Mouse (Mus musculus): ENCODE results near the gene Pla2g4b.

Gene Pla2g4b

DNA sequence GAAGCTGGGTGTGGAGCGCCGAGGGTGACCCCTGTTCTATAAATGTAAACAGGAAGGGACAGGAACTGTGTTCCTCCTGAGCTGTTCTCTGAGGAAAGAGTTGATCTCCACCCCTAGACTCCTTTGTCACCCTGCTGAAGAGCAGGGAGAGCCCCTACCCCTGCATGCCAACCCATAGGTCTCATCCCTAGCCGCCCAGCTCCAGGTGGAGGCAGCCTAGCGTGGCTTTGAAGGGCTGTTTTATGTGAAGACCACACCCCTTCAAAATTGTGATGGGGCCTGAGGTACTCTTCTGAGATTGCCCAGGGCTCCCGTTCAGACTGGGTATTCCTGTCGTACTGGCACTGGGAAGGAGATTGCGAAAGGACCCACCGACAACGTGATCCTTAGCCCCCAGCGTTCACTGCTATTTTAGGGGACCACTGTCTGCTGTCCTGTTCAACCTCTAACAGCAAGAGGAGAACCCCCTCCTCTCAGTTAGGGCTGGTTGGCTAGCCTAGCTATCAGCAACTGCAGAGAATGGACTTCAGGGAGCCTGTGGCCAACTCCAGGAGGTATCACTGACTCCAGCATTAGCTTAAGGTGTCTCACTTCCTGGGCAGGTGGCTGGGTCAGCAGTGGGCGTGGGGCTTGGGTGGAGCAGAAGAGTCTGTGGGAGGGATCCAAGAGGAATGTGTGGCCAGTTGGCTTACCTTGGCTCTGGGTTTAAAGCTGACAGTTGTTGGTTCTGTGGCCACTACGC, at the start of gene Pla2g4b:
Gene Pla2g4b, plus strand, starts transcription at position 692 of the 742 bp plus-strand sequence.
- DNase-seq (ENCODE audit: extremely low spot score, low spot score): no peak

DNA sequence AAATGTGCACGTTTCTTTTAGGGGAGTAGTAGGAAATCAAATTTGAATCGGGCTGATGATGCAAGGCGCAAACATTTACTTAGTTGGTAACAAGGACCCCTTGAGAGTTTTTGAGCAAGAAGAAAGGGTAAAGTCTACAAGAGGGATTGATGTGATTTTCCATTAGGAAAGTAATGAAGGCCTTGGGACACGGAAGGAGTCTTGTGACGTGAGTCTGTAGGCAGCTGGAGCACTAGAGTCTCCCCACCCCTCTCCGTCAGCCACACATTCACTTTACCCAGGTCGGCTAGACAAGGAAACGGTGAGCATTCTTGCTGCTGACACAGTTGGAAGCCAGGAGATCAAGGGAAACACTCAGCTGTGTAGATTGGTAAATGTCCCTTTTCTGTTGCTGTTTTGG, 47.3 kb upstream of the Pla2g4b start:
- DNase-seq (ENCODE audit: extremely low spot score, low spot score): no peak

DNA sequence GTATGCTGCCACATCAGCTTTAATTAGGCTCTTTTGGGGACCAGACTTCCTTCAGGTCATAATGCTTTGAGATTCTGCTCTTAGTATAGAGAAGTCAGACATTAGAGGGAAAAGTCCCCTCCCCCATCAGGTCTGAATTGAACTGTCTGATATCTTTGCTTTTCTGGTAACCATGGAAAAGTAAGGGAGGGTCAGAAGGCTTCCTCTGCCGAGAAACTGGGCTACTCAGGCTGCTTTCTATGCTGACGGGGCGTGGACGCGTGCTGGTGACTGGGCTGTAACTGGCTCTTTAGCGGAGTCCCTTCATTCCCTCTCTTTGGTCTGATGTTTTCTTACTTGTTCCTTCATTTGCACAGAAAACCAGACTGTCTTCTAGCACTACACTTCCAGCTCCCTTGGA, 46.8 kb upstream of the Pla2g4b start:
- no peak for DNase-seq (ENCODE audit: extremely low spot score, low spot score)

DNA sequence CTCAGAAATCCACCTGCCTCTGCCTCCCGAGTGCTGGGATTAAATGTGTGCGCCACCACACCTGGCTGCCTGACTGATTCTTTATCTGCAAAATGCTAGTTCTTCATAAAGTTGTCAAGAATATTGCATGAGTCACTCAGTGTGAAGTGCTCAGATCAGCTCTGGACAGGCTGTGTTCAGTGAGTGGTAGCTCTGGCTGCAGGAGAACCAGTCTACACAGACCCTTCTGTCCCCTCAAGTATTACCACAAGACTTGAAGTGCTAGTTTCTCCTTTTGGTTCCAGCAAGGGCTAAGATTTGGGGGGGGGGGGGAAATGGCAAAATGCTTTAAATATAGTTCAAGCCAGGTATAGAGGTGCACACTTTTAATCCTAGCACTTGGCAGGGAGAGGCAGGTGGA, 45.8 kb upstream of the Pla2g4b start:
- no peak for DNase-seq (ENCODE audit: extremely low spot score, low spot score)

DNA sequence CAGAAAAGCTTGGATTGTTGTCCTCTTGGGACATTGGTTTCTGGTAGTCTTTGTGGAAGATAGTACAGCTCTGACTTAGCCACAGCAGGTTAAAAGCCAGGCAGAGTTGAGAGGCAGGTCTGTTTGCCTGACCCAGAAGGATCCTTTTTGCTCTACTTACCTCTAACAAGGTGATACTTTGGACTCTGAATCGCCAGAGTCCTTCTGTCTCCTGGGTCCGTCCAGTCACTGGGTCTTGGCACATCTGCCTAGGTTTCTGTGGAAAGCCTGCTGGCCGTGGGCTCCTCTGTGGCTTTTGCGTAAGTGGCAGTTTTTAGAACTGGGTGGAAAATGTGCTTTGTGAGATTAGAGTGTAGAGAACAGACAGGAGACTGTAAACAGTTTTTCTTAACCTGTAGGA, 44.3 kb upstream of the Pla2g4b start:
- DNase-seq (ENCODE audit: extremely low spot score, low spot score): no peak

DNA sequence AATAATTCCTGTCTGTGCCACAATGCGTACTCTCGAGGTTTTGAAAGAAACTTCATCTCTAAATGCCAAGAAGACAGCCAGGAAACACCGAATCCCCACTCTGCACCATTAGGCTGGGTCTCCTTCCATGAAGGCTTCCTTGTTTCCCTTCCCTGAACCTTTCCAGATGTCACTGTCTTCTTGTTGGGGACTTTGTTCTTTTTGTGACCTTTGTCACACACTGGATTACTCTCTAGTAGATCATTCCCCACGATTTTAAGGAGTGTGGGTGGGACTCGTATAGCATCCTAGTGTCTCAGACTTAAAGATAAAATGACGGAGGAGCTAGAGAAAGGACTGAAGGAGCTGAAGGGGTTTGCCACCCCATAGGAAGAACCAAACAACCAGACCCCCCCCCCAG, 42.3 kb upstream of the Pla2g4b start:
- no peak for DNase-seq (ENCODE audit: extremely low spot score, low spot score)

DNA sequence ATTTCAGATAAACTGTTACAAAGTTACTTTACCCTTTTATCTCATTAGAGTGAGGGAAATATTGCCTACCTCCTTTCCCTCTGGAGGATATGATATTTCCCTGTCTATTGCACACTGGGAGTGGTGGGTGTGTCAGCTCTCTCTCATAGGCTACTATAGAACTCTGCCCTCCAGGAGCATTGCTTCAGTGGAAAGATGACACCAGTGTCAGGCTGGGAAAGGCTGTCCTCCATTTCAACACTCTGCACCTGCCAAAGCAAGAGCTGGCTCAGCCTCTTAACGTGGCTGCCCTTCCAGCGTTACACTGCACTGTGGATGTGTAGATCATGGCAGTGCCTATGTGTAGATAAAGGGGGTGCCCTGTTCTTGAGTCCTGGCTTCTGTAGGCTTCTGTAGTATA, 40.9 kb upstream of the Pla2g4b start:
- DNase-seq (ENCODE audit: extremely low spot score, low spot score): no peak

DNA sequence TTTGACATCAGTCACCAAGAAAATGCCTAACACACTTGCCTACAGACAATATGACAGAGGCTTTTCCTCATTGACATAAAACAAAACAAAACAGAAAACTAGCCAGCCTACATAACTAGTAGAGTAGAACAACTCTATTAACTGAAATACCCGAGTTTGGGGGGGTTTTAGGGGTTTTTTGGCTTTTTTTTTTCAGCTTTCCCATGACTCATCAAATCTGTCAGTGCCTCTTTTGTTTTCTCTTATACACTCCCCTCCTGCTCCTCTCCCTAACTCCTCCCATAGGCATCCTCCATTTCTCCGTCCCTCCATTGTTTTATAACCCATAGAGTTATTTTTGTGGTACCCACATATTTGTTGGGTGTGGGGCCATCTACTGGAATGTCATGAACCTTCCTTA, 39.7 kb upstream of the Pla2g4b start:
- DNase-seq (ENCODE audit: extremely low spot score, low spot score): no peak

DNA sequence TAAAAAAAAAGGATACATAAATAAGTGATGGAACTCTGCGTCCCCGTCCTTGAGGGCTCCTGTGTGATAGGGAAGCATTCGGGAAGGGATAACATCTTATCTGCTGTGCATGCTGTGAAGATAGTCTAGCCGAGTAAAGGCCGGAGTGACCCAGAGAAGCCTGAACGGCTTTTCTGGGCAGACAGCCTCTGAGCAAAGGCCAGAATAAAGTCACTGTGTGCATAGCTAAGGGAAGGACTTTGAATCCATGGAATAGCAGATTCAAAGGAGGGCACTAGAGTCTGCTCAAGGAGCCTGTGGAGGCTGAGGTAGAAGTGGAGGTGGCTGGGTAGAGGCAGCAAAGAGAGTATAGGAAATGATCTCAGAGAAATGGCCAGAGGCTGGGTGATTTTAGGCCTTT, 38.4 kb upstream of the Pla2g4b start:
- no peak for DNase-seq (ENCODE audit: extremely low spot score, low spot score)

DNA sequence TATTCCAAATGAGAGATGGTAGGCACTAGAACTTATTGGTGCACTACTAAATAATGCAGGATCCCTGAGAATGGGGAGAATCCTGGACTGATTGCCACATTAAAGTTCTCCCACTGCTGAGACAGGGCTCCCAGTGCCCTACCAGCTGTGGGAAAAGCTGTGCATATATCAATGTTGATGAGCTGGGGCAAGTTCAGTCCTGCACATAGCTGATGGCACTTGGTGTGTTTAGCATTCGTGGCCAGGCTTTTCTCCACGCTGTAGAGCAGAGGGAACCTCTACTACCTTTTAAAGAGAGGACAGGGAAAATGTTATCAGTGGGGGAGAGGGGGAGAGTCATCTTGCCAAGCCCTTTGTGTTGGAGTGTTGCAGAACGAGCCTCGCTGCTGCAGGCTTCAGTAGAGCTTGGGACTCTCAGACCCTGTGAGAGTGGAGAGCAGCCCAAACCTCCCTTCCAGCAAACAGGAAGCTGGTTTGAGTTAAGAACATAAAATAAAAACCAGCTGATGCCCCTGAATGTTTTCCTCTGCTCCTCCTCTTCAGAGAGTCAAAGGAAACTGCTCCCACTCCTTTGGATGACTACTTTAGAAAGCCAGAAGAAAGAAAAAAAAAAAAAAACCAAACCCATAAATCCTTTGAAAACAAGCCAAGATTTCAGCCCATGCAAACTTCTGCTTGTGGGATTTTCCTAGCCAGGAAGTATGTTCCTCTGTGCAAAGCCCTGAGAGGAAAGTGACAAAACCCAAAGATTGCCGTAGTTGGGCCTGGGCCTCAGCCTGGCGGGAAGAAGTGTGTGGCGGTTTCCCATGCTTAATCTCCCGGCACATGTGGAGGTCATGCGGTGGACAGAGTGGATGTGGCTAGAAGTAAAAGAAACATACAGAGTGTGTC, 37.6 kb upstream of the Pla2g4b start:
- no peak for DNase-seq (ENCODE audit: extremely low spot score, low spot score)

DNA sequence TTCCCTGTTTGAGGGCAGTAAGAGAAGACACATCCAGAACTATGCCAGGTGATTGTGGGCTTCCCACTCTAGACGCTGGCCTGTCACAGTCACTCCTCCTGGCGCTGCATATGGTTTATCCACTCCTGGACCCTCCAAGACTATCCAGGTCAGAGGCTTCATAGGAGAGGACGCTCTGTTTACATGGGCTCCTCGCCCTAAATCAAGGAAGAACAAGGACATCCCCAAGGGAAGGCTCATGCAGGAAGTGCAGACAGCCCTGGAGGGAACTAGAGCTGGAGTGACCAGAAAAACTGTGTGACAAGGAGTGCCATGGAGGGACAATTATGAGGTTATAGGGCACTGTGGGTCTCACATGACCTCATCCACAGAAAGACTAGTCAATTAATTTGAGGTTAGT, 35.9 kb upstream of the Pla2g4b start:
- no peak for DNase-seq (ENCODE audit: extremely low spot score, low spot score)

DNA sequence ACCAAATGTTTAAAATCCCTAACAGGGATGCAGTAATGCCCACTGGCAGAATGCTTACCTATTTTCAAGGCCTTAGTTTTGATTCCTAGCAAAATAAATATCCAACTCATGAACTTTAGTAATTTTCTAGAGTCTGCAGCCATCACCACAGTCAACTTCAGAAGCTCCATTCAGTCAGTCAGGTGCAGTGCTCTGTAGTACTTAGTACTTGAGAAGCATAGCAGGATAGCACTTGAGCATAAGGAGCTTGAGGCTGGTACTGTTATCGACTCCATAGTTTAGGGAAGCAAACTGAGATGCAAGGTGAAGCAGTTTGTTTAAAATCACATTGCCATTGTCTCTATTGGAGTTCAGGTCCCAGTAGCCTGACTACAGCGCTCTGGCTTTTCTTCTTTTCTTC, 33.5 kb upstream of the Pla2g4b start:
- no peak for DNase-seq (ENCODE audit: extremely low spot score, low spot score)

DNA sequence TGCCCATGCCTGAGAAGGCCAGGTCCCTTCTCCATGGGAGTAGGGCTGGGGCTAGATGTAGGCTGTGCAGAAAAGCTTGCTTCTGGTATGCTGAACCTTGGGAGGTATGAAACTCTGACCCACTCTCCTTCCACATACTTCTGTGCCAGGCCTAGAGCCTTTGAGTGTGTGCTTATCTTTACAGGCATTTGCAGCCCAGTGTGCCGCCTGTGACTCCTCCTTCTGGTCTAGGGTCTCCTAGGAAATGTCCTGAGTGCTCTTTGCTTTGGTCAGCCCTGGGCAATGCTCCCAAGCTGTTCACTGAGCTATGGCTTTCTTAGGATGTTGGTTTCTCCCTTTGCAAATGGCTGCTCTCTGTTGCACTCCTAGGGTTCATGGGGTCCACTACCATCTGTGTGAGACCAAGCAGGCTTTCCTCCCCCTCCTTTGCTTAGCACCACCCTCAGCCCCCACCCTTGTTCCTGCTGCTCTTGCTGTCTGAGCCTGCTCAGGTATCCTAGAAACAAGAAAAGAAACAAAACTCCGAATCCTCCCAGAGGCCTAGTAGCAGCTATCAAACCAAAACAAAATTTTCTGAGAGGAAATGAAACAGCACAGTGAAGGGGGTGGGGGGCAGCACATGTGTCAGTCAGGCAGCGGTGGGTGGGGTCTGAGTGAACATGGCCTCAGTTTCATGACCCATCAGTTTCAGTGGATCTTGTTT, 32.2 kb upstream of the Pla2g4b start:
- DNase-seq (ENCODE audit: extremely low spot score, low spot score): no peak

DNA sequence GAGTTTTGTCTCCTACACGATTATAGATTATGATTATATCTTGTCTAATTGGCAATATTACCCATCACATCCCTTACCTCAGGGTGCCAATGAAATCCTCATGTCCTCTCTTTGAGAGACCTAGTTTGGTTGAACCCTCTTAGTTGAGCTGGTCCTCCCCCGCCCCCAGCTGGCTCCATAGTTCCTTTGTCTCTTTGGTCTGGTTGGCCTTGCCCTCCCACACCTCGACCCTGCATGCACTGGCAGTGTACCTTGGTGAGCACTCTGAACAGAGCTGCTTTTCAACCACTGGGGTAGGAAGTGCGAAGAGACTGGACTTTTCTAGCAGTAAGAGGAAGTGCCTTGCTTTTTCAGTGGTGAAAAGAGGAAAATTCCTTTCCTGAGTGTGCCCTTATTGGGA, 31.3 kb upstream of the Pla2g4b start:
- no peak for DNase-seq (ENCODE audit: extremely low spot score, low spot score)

DNA sequence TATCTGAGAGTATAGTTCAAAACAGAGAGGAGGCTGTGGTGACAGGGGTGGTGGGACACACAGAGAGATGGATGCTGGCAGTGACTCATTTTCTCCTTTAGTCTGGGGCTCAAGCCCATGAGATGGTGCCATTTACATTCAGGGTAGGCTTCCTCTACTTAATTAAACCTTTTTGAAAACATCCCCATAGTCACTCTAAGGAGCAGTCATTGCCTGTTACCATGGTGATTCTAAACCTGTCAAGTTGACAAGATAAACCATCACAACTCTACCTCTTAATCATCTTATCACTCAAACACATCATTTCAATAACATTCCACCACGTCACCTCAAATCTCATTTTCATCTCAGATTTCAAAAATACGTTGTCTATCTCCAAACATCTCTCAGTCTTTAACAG, 29.2 kb upstream of the Pla2g4b start:
- no peak for DNase-seq (ENCODE audit: extremely low spot score, low spot score)

DNA sequence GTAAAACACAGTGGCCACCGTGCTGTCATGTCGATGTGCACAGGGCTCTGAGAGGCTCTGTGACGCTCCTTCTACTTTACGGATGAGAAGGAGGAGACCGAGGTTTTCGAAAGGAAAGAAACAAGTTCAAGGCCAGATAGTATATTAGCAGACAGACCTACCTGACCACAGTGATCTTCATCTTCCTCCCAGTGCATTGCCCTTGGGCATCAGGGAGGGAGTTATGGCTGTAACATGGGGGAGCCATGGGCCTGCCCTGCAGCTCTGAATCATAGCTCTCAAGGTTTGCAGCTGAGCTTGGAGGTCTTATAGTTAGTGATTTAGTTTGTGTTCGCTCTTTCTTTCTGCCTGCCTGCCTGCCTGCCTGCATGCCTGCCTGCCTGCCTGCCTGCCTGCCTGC, 26.5 kb upstream of the Pla2g4b start:
- DNase-seq (ENCODE audit: extremely low spot score, low spot score): no peak

DNA sequence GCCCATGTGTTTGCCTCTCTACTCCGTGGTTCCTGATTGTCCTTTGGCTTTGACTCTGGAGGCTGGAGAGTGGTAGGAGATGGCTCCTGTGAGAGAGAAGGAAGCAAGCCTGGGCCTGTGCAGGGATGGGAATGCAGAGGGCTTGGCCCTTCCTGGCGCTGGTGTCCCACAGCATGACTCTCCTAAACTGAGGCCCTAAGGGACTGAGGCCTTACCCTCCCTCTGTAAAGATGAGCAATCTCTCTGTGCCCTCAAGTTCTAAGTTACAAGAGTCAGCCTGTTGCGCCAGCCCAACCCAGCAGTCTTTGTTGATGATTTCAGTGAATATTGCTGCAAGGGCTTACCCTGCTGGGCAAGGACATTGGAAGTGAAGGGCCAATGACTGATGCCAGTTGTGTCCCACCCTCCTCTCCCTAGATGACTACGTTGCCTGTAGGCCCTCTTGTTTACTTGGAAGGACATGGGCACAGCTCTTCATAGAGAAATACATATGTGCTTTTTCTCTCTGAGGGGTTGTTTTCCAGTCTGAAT, 25.5 kb upstream of the Pla2g4b start:
- DNase-seq (ENCODE audit: extremely low spot score, low spot score): no peak

DNA sequence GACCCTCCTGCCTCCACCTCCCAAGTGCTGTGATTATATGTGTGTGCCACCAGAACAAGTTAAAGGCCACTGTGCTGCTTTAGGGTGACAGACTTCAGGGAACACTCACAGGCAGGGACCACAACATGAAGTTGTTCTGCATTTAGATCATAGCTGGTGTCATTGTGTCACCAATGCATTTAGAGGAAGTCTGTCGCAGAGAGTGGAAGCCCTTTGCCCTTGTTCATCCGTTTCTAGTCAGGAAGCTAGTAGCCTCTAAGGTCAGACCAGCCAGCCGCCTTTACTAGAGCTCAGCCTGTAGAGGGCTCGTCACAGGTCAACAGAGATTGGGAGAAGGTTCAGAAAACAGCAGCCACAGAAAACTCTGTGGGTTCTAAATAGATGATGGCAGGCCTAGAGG, 24.5 kb upstream of the Pla2g4b start:
- DNase-seq (ENCODE audit: extremely low spot score, low spot score): no peak

DNA sequence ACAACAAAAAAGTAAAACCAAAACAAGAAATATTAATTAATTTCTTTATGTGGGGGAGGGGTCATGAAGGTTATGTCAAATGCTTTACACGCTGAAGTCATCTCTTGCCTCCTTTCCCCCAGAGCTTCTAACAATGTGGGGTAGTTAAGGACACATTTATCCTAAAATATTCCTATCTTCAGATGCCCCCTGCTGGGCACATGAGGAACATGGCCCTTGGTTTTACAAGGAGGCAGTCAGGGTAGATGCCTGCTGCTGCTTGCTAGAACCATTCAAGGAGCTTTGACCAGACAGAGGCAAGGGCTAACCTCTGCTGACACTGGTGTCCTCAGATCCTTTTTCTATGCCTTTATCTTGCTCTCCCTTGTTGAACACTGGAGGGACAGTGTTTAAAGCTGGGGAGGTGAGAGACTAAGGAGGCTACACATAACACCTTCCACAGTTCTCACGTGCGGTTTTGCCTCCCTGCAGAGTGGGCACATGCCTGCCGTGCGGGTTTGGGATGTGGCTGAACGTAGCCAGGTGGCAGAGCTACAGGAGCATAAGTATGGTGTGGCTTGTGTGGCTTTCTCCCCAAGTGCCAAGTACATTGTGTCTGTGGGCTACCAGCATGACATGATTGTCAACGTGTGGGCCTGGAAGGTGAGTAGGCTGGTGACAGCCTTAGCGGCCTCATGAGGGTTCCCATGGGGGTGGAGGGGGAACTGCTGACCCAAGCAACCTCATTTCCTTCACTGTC, 21.6 kb upstream of the Pla2g4b start:
- peak; percentile 45 for DNase-seq (ENCODE audit: extremely low spot score, low spot score)

DNA sequence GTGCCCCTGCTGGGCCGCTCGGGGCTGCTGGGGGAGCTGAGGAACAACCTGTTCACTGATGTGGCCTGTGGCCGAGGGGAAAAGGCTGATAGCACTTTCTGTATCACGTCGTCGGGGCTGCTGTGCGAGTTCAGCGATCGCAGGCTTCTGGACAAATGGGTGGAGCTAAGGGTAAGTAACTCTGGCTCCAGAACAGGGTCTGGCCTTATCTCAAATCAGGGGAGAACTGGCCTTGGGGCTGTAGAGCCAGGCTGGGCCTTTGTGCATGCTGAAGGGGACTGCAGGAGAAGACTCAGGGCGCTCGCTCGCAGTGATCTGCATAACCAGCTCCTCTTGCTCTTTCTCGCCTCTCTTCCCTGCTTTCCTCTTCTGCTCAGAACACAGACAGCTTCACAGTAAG, 20.3 kb upstream of the Pla2g4b start:
- DNase-seq (ENCODE audit: extremely low spot score, low spot score): no peak

DNA sequence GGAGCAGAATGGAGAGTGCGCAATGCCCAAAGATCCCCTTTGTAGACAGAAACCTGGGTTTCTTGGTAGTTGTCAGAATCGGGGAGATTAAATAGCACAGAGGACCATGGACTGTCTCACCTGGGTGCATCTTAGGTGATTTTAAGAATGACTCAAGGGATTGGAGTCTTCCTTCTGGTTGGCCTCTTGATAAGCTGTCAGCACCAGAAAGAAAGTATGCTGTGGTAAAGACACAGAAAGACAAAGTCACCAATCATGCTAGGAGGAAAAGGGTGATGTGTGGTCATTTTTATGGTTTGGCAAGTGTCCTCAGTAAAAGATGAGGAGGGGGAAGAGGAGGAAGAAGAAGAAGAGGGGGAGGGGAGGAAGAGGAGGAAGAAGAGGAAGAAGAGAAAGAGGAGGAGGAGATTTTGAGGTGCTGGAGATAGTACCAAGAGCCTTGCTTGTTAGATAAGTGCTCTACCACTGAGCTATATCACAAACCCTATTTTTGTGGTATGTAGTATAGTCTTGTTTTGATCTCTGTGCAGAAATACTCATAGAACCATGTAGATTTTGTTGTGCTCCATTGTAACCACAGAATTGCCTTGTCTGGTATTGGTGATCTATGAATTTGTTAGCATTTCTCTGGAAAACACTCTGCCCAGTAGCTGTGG, 19.3 kb upstream of the Pla2g4b start:
- DNase-seq (ENCODE audit: extremely low spot score, low spot score): no peak

Measured in neural tube, embryonic 10.5 days (tissue).